Mouse (Mus musculus): ENCODE measurements around the gene Hsd11b2.
A peak's percentile ranks its signal among the peaks of the same experiment; 100 is the strongest.

GRCm38 (mm10) chr8:105476628-105477413 is 41.7 kb upstream of the Hsd11b2 start:
- TF ChIP-seq CTCF (IDR thresholded peaks at IDR 0.05; ENCODE audit: low read depth) (peak; percentile 94), EP300 (optimal IDR thresholded peaks at IDR 0.05) (no peak)
